Mouse (Mus musculus) hindbrain, embryonic 11.5 days (tissue): ENCODE data around the gene Mapkapk2. TPM values are rescaled to one million over a fixed set of nuclear protein-coding genes. Genes with fewer than 3 reads are reported as not detected.

ENCODE experiments used
- ATAC-seq: fragments of 200-750 bp; cut with Nextera tagmentation; 2 replicates; pipeline ENCODE4 v1.8.0; 2017; ENCODE audit warnings: mild to moderate bottlenecking, moderate TSS enrichment, moderate library complexity; ENCODE audit not compliant: low FRiP score
- DNase-seq: peaks from one replicate; pipeline ENCODE4 v3.0.0-alpha.2; 2015; ENCODE audit warnings: low spot score
- H3K27ac ChIP-seq: fragments of 300-500 bp; sonication (generic); 2 replicates; pipeline ENCODE4 v1.5.1; 2014; ENCODE audit warnings: mild to moderate bottlenecking, low read depth, low read length
- H3K27me3 ChIP-seq: fragments of 300-500 bp; sonication (generic); 2 replicates; pipeline ENCODE4 v1.6.1; 2014; ENCODE audit warnings: mild to moderate bottlenecking, low read length, moderate library complexity, mixed read lengths; ENCODE audit not compliant: control insufficient read depth, insufficient read depth
- H3K36me3 ChIP-seq: fragments of 300-500 bp; sonication (generic); 2 replicates; pipeline ENCODE4 v1.6.1; 2014; ENCODE audit warnings: mild to moderate bottlenecking, low read length, moderate library complexity, mixed read lengths; ENCODE audit not compliant: control insufficient read depth, insufficient read depth
- H3K4me1 ChIP-seq: fragments of 300-500 bp; sonication (generic); replicated peaks from 2 replicates; pipeline ENCODE4 v1.6.1; 2014; ENCODE audit warnings: low read length, mixed read lengths; ENCODE audit not compliant: control insufficient read depth, insufficient read depth
- H3K4me2 ChIP-seq: fragments of 300-500 bp; sonication (generic); replicated peaks from 2 replicates; pipeline ENCODE4 v1.6.1; 2014; ENCODE audit warnings: mild to moderate bottlenecking, low read depth, low read length
- H3K4me3 ChIP-seq: fragments of 300-500 bp; sonication (generic); 2 replicates; pipeline ENCODE4 v1.5.1; 2014; ENCODE audit warnings: low read depth, low read length
- H3K9ac ChIP-seq: fragments of 300-500 bp; sonication (generic); 2 replicates; pipeline ENCODE4 v1.6.1; 2014; ENCODE audit warnings: low read depth, low read length
- H3K9me3 ChIP-seq: fragments of 300-500 bp; sonication (generic); 2 replicates; pipeline ENCODE4 v1.6.1; 2016; ENCODE audit warnings: low read length; ENCODE audit not compliant: control insufficient read depth
- WGBS: fragments of 180-500 bp; shearing (Covaris S2); extraction: QIAGEN DNeasy Blood & Tissue Kit; methylation state at CpG from one replicate; pipeline ENCODE4 v1.1.7; 2014; 5-methylcytosine and 5-hydroxymethylcytosine counted together
- polyA plus RNA-seq: library from polyadenylated mRNA; unstranded; fragments of >200 nt; fragmentation: Nextera tagmentation; extraction: Ambion mirVana; gene quantifications from 2 replicates; pipeline ENCODE4 v1.2.1, GENCODE M21; 2014

The Mapkapk2 gene
- polyA plus RNA-seq, 1 experiment from 2014 or later = 39.8 TPM

GRCm38 (mm10) chr1:131118530-131118929 lies 20.9 kb upstream of the Mapkapk2 start:
- H3K27me3 ChIP-seq = no peaks in the 10 kb centered on the region; the same call in 1 of the 2 replicates
- no peak for DNase-seq
- H3K27ac ChIP-seq = no peak overlapping the region
- H3K9ac ChIP-seq = no peak overlapping the region
- H3K4me2 ChIP-seq = no peak overlapping the region
- no peak for ATAC-seq
- H3K4me1 ChIP-seq = no peaks in the 10 kb centered on the region; the same call in 1 of the 2 replicates
- 80% methylated on average over 10 of the region's 10 CpGs for WGBS
- H3K9me3 ChIP-seq = no peaks in the 10 kb centered on the region
- no peak overlapping the region for H3K4me3 ChIP-seq
- no peaks in the 10 kb centered on the region for H3K36me3 ChIP-seq

GRCm38 (mm10) chr1:131116430-131117011 lies 18.9 kb upstream of the Mapkapk2 start:
- Histone ChIP-seq H3K4me2 (no peak overlapping the region), H3K36me3 (no peaks in the 10 kb centered on the region), H3K9me3 (no peaks in the 10 kb centered on the region), H3K9ac (0 out of 2 replicates have a peak overlapping the region, but pooled peaks have one; percentile 19), H3K27ac (peak overlapping the region; percentile 70; the same call in 1 of the 2 replicates), H3K4me3 (no peak overlapping the region), H3K4me1 (no peaks in the 10 kb centered on the region; the same call in 1 of the 2 replicates), H3K27me3 (no peaks in the 10 kb centered on the region; the same call in 1 of the 2 replicates)
- 62% methylated on average over 13 of the region's 13 CpGs for WGBS
- ATAC-seq (peak; percentile 58), DNase-seq (peak; percentile 38)

DNA sequence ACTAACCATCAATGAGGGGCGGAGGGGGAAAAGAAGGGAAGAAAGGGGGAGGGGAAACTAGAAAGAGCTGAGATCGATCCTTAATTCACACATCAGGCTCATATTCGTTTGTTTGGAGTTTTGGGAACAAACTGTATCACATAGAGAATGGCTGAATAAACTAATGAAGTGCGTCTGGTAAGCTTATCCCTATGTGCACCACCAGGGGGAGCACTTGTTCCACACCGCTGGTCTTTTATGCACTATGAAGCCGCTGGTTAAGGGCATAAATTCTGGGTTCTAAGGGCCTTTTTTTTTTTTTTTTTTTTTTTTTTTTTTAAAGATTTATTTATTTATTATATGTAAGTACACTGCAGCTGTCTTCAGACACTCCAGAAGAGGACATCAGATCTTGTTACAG lies 18.3 kb upstream of the Mapkapk2 start:
- 28% methylated on average over 6 of the region's 6 CpGs for WGBS
- peak; percentile 48 for ATAC-seq
- H3K27me3 ChIP-seq = no peaks in the 10 kb centered on the region; the same call in 1 of the 2 replicates

DNA sequence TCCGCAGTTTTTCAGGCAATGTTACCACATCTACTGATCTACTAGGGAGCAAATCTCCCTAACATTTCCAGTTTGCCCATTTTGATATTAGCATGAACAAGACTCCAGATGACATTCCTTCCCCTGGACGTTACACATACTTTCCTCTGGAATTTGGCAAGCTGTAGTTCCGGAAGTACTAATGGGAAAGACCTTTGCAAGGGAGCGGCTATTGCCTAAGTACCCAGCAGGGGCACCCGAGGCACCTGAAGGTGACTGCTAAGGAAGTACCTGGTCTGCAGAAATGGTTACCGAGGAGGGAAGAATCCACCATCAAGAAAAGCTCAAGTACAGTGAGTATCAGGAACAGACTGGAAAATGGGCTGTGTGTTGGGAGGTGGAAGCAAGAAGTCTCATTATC lies 14.9 kb upstream of the Mapkapk2 start:
- Histone ChIP-seq H3K9ac (no peak overlapping the region), H3K4me1 (no peaks in the 10 kb centered on the region; the same call in 1 of the 2 replicates), H3K4me2 (no peak overlapping the region), H3K27me3 (no peaks in the 10 kb centered on the region), H3K9me3 (no peaks in the 10 kb centered on the region), H3K36me3 (no peaks in the 10 kb centered on the region), H3K4me3 (no peak overlapping the region), H3K27ac (no peak overlapping the region)
- DNase-seq = no peak
- no peak for ATAC-seq
- 41% methylated on average over 6 of the region's 6 CpGs for WGBS

More for the DNA sequence above, 18.3 kb upstream of the Mapkapk2 start:
- no peak overlapping the region for H3K4me2 ChIP-seq
- H3K9ac ChIP-seq = no peak overlapping the region
- H3K36me3 ChIP-seq = no peaks in the 10 kb centered on the region
- H3K4me1 ChIP-seq = no peaks in the 10 kb centered on the region; the same call in 1 of the 2 replicates
- H3K27ac ChIP-seq = no peak overlapping the region
- H3K4me3 ChIP-seq = no peak overlapping the region
- no peaks in the 10 kb centered on the region for H3K9me3 ChIP-seq
- peak; percentile 85 for DNase-seq

DNA sequence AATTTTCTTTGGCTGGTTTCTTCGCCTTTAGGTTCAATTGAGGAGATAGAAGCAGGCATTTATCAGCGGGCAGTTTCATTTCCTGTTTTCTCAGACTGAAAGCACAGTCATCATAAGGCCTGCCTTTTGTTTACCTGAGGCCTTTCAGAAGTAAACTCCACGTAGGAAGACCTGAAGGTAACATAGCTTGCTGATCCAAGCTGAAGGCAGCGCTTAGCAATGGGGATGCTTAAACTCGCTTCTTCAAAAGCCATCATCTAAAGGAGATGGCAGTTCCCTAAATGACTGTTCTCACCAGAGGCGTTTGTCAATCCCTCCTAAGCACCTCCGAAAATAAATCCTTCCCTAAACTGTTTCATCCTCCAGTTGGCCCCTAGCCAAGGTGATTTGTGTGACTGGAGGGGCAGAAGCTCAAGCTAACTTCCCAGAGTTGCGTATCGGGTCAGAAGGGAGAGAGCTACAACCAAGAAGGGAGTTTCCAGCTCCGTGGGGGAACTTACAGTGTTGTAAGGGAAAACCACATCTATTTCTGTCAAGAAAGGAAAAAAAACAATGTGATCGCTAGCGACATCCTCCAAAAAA lies 13.0 kb upstream of the Mapkapk2 start:
- DNase-seq = no peak
- no peaks in the 10 kb centered on the region for H3K4me1 ChIP-seq
- H3K9ac ChIP-seq = no peak overlapping the region
- H3K27me3 ChIP-seq = no peaks in the 10 kb centered on the region
- H3K36me3 ChIP-seq = no peaks in the 10 kb centered on the region
- H3K4me2 ChIP-seq = no peak overlapping the region
- H3K9me3 ChIP-seq = no peaks in the 10 kb centered on the region
- 84% methylated on average over 12 of the region's 12 CpGs for WGBS
- ATAC-seq = no peak
- no peak overlapping the region for H3K4me3 ChIP-seq
- no peak overlapping the region for H3K27ac ChIP-seq

DNA sequence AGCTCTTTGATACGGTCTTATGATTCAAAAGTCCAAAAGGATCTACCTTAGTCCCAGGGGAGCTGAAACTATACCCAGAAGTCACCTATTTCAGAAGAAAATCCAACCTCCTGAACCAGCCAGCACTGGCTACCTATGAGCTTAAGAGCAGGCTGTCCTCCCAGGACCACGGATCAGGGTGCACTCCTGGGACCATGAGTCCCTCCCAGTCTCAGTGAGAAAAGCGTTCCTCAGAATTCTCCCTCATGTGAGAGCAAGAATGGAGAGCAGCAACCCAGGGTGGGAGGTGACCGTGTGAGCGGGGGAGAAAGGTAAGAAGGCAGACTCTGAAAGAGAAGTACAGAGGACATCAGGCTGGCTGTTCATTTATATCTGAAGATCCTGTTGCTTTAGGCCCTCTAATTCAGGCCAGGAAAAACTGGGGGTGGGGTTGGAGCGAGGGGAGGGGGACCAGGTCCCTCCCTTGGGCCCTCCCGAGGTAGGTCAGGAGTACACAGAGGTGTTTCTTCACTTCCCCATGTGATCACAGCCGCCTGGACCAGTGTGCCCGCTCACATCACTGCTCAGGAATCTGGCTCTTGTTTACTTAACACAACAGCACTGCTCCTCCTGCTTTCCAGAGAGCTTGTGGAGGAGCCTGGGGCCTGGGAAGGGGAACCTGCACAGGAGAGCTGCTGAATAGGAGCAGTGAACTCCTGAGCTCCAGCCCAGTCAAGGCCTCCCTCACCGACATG lies 10.1 kb upstream of the Mapkapk2 start:
- ATAC-seq = no peak
- Histone ChIP-seq H3K4me3 (no peak overlapping the region), H3K9ac (no peak overlapping the region), H3K4me1 (no peaks in the 10 kb centered on the region), H3K9me3 (no peaks in the 10 kb centered on the region), H3K36me3 (no peaks in the 10 kb centered on the region), H3K27ac (no peak overlapping the region), H3K4me2 (no peak overlapping the region), H3K27me3 (no peaks in the 10 kb centered on the region)
- 60% methylated on average over 9 of the region's 10 CpGs for WGBS
- DNase-seq = no peak

DNA sequence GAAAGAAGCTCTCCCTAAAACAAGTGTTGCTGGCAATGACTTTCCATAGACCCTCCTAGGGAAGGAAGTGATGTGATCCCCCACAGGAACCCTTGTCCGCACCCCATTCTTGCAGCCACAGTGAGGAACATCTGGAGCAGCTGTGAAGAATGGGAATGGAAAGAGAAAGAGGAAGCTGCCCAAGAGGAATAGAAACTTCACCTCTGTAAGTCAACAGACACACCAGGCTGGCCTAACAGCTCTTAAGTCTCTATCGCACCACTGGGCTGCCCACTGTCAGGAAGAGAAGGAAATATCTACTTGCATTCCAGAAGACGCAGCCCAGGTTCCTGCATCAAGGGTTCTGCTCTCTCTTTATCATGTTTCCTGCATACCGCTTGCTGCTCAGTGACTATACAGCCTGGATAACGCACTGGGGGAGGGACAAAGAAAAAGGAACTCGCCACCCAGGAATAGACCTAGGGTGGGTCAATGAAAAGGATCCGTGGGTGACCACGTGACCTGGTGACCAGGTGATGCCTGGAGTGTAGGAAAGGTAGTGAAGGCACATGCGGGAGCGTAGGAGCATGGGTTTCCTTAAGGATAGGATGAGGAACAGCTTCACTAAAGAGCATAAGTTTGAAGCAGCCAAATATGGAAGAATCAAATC lies 6.3 kb upstream of the Mapkapk2 start:
- H3K4me1 ChIP-seq = no peaks in the 10 kb centered on the region
- WGBS = 87% methylated on average over 10 of the region's 10 CpGs
- DNase-seq (no peak), ATAC-seq (no peak)
- no peak overlapping the region for H3K9ac ChIP-seq
- no peak overlapping the region for H3K27ac ChIP-seq
- no peak overlapping the region for H3K4me2 ChIP-seq
- no peaks in the 10 kb centered on the region for H3K27me3 ChIP-seq
- no peaks in the 10 kb centered on the region for H3K36me3 ChIP-seq
- H3K4me3 ChIP-seq = no peak overlapping the region
- H3K9me3 ChIP-seq = no peaks in the 10 kb centered on the region

DNA sequence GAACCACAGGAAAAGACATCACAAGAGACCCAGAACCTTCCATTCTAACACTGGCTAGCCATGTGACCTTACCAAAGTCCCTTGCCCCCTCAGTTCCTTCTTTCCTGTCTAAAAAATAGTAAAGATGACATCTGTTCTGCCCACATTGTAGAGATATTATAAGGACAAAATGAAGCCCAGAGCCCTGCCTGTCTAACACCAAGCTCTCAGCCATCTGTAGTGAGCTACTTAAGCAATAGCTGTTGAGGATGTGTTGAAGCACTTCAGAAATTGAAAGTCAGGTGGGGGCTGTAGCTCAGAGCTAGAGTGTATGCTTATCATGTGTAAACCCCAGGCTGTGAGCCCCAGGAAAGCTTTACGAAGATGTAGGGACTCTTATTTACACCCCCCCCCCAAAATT lies 3.2 kb upstream of the Mapkapk2 start:
- Histone ChIP-seq H3K27me3 (no peaks in the 10 kb centered on the region), H3K4me2 (no peak overlapping the region), H3K27ac (no peak overlapping the region), H3K9ac (no peak overlapping the region), H3K36me3 (no peaks in the 10 kb centered on the region), H3K4me3 (no peak overlapping the region), H3K4me1 (no peaks in the 10 kb centered on the region; the same call in 1 of the 2 replicates), H3K9me3 (no peaks in the 10 kb centered on the region)
- 78% methylated on average over 1 of the region's 1 CpGs for WGBS
- DNase-seq (no peak), ATAC-seq (no peak)
